Mouse (Mus musculus) lung, embryonic 15.5 days (tissue): ENCODE measurements around the gene Cntnap5b. TPM values are rescaled to one million over a fixed set of nuclear protein-coding genes. Genes with fewer than 3 reads are reported as not detected.
"Not testable (repeated sequence)": the region's sequence is repeated elsewhere in the genome, so short reads cannot be mapped to it uniquely, and the experiment has no call there.

Experiments used
- ATAC-seq: fragments of 200-750 bp; cut with Nextera tagmentation; 2 replicates; pipeline ENCODE4 v1.8.0; 2017; ENCODE audit warnings: moderate number of reproducible peaks, borderline replicate concordance; ENCODE audit not compliant: low FRiP score, low TSS enrichment; ENCODE audit errors: extremely low read depth
- H3K27ac ChIP-seq: fragments of 300-500 bp; sonication (generic); 2 replicates; pipeline ENCODE4 v1.5.1; 2015; ENCODE audit warnings: moderate library complexity, mild to moderate bottlenecking, inconsistent platforms
- H3K27me3 ChIP-seq: fragments of 300-500 bp; sonication (generic); 2 replicates; pipeline ENCODE4 v1.6.1; 2015; ENCODE audit warnings: inconsistent platforms
- H3K36me3 ChIP-seq: fragments of 300-500 bp; sonication (generic); 2 replicates; pipeline ENCODE4 v1.6.1; 2015; ENCODE audit warnings: inconsistent platforms
- H3K4me1 ChIP-seq: fragments of 300-500 bp; sonication (generic); 2 replicates; pipeline ENCODE4 v1.6.1; 2015; ENCODE audit warnings: inconsistent platforms
- H3K4me2 ChIP-seq: fragments of 300-500 bp; sonication (generic); 2 replicates; pipeline ENCODE4 v1.6.1; 2015; ENCODE audit warnings: inconsistent platforms, mild to moderate bottlenecking, moderate library complexity
- H3K4me3 ChIP-seq: fragments of 300-500 bp; sonication (generic); 2 replicates; pipeline ENCODE4 v1.5.1; 2015; ENCODE audit warnings: mild to moderate bottlenecking, inconsistent platforms
- H3K9ac ChIP-seq: fragments of 300-500 bp; sonication (generic); 2 replicates; pipeline ENCODE4 v1.6.1; 2015; ENCODE audit warnings: inconsistent platforms
- H3K9me3 ChIP-seq: fragments of 300-500 bp; sonication (generic); 2 replicates; pipeline ENCODE4 v1.6.1; 2016; ENCODE audit warnings: inconsistent platforms
- WGBS: fragments of 180-500 bp; shearing (Covaris S2); methylation state at CpG from one replicate; pipeline ENCODE4 v1.1.7; 2015; 5-methylcytosine and 5-hydroxymethylcytosine counted together
- polyA plus RNA-seq: library from polyadenylated mRNA; unstranded; fragments of >200 nt; fragmentation: Nextera tagmentation; extraction: Ambion mirVana; gene quantifications from 2 replicates; pipeline ENCODE4 v1.2.1, GENCODE M21; 2015

Cntnap5b gene
- polyA plus RNA-seq, 1 experiment from 2014 or later, result not detected

GRCm38 (mm10) chr1:100001226-100001625 lies 228.7 kb downstream of the Cntnap5b start:
- not testable (repeated sequence) for ATAC-seq, H3K9me3 ChIP-seq, H3K4me1 ChIP-seq, H3K4me2 ChIP-seq, H3K9ac ChIP-seq, H3K36me3 ChIP-seq, H3K27me3 ChIP-seq, H3K4me3 ChIP-seq, H3K27ac ChIP-seq
- WGBS, result 84% methylated on average over 4 of the region's 4 CpGs

GRCm38 (mm10) chr1:100006021-100006745 lies 233.6 kb downstream of the Cntnap5b start:
- 70% methylated on average over 5 of the region's 5 CpGs for whole genome bisulfite sequencing
- no peak for ATAC-seq
- no peak overlapping the region for H3K4me3 ChIP-seq

DNA sequence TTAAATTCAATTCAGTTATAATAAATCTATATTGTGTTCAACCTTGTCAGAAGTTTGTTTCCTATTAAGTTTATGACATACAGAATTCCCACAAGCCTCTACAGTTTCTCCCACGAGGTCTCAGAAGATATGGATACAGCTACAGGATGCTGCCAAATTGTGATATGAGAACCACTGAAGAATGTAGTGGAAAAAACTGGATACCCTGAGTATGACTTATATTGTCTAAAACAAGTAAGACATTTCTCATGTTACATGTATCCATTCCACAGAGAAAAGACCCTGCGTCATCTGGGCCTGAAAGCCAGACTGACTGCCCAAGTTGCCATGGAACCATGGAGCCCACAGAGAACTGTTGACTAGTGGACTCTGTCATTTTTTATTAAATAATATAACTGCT lies 269.2 kb downstream of the Cntnap5b start:
- no peaks in the 10 kb centered on the region for H3K27me3 ChIP-seq
- H3K4me2 ChIP-seq, result no peak overlapping the region

More at GRCm38 (mm10) chr1:100006021-100006745, 233.6 kb downstream of the Cntnap5b start:
- Histone ChIP-seq H3K4me1 (no peaks in the 10 kb centered on the region), H3K36me3 (no peaks in the 10 kb centered on the region), H3K27me3 (no peaks in the 10 kb centered on the region), H3K9me3 (no peaks in the 10 kb centered on the region), H3K27ac (no peak overlapping the region), H3K4me2 (no peak overlapping the region), H3K9ac (no peak overlapping the region)

DNA sequence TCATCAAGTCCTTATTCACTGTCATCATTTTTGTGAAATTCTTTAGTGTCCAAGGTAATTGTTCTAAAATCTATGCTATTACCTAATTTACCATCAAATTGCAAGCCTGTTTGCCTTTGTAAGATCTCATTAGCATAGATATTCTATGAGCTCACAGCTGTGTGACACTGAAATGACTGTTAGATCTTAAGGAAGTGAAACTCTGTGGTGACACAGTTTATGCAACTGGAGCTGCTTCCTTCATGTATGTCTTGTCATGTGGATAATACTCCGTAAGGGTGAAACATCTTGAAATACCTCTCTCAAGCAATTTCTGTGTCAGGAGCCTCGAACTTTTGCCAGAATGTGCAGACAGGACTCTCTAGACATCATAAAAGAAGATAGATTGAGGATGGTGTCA lies 307.2 kb downstream of the Cntnap5b start:
- no peak for ATAC-seq
- Histone ChIP-seq H3K4me3 (no peak overlapping the region), H3K4me2 (no peak overlapping the region), H3K9ac (no peak overlapping the region), H3K27ac (no peak overlapping the region), H3K4me1 (no peaks in the 10 kb centered on the region), H3K36me3 (no peaks in the 10 kb centered on the region), H3K27me3 (no peaks in the 10 kb centered on the region), H3K9me3 (no peaks in the 10 kb centered on the region)
- WGBS, result 50% methylated on average over 2 of the region's 2 CpGs

More for the DNA sequence above, 269.2 kb downstream of the Cntnap5b start:
- no peaks in the 10 kb centered on the region for H3K36me3 ChIP-seq
- 75% methylated on average over 2 of the region's 2 CpGs for WGBS
- no peak for ATAC-seq
- H3K9me3 ChIP-seq, result no peaks in the 10 kb centered on the region
- H3K27ac ChIP-seq, result no peak overlapping the region
- H3K4me3 ChIP-seq, result no peak overlapping the region
- no peak overlapping the region for H3K9ac ChIP-seq
- H3K4me1 ChIP-seq, result no peaks in the 10 kb centered on the region

- H3K4me3 ChIP-seq, result no peak overlapping the region
- no peaks in the 10 kb centered on the region for H3K9me3 ChIP-seq
- no peaks in the 10 kb centered on the region for H3K27me3 ChIP-seq
- no peak overlapping the region for H3K27ac ChIP-seq
- no peak overlapping the region for H3K9ac ChIP-seq
- no peak overlapping the region for H3K4me2 ChIP-seq
- ATAC-seq, result no peak
- no peaks in the 10 kb centered on the region for H3K36me3 ChIP-seq
- no peaks in the 10 kb centered on the region for H3K4me1 ChIP-seq
Observed at GRCm38 (mm10) chr1:100100516-100100915, 328.0 kb downstream of the Cntnap5b start.

DNA sequence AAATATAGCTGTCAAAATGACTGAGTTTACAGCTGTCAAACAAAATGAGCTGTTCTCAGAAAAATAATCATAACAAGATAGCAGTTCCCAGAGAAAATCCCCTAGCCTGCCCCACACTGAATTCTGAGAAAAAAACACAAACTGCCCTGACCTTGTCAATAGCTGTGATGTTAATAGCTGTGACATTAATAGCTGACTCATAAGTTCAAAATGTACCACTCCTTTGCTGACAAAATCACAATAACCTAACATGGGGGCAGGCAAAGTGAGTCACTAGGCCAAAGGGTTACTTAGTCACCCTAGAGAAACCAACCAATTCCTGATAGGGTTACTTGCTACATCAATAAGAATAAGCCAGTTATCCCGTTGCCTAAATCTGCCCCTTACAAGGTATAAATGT lies 328.5 kb downstream of the Cntnap5b start:
- Histone ChIP-seq H3K4me2 (no peak overlapping the region), H3K27ac (no peak overlapping the region), H3K4me3 (no peak overlapping the region), H3K27me3 (no peaks in the 10 kb centered on the region), H3K9ac (no peak overlapping the region), H3K4me1 (no peaks in the 10 kb centered on the region), H3K36me3 (no peaks in the 10 kb centered on the region), H3K9me3 (no peaks in the 10 kb centered on the region)
- ATAC-seq, result no peak
- WGBS, result 68% methylated on average over 1 of the region's 1 CpGs

GRCm38 (mm10) chr1:100104343-100104742 lies 331.8 kb downstream of the Cntnap5b start:
- H3K4me3 ChIP-seq, result no peak overlapping the region
- no peaks in the 10 kb centered on the region for H3K9me3 ChIP-seq
- no peaks in the 10 kb centered on the region for H3K27me3 ChIP-seq
- no peak for ATAC-seq
- no peaks in the 10 kb centered on the region for H3K4me1 ChIP-seq
- no peak overlapping the region for H3K4me2 ChIP-seq
- no peak overlapping the region for H3K27ac ChIP-seq
- 55% methylated on average over 2 of the region's 2 CpGs for WGBS
- H3K36me3 ChIP-seq, result no peaks in the 10 kb centered on the region
- no peak overlapping the region for H3K9ac ChIP-seq

GRCm38 (mm10) chr1:100122410-100122935 lies 349.9 kb downstream of the Cntnap5b start:
- no peak for ATAC-seq
- H3K4me1 ChIP-seq, result no peaks in the 10 kb centered on the region
- H3K4me3 ChIP-seq, result no peak overlapping the region
- no peak overlapping the region for H3K4me2 ChIP-seq
- no peak overlapping the region for H3K9ac ChIP-seq
- H3K9me3 ChIP-seq, result no peaks in the 10 kb centered on the region
- H3K27me3 ChIP-seq, result no peaks in the 10 kb centered on the region
- H3K36me3 ChIP-seq, result no peaks in the 10 kb centered on the region
- H3K27ac ChIP-seq, result no peak overlapping the region

DNA sequence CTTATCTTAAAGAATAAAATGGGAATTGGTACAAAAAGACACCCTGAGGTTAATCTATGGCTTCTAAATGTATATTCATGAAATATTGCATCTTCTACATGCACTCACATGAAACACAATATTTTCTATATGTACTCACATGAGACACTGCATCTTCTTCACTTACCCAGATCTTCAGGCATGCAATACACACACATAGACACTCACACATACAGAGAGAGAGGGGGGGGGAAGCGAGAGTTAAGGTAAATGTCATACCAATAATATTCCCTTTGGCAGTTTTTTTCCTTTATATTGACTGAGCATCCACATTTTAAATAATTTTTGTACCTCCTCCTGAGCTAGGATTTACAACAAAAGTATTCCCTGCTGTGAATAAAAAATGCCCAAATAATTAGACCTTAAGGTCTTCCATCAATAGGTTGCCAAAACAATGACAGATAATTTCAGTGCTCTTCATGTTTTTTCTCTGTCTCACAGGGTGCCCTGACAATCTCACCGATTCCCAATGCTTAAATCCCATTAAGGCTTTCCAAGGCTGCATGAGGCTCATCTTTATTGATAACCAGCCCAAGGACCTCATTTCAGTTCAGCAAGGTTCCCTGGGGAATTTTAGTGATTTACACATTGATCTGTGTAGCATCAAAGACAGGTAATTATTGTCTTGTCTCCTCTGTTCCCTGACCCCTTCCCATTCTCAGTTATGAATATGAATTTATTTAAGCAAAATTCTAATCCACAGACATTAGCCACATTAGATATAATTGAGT lies 391.2 kb downstream of the Cntnap5b start:
- H3K9me3 ChIP-seq, result no peaks in the 10 kb centered on the region
- no peak overlapping the region for H3K4me2 ChIP-seq
- no peaks in the 10 kb centered on the region for H3K36me3 ChIP-seq
- no peaks in the 10 kb centered on the region for H3K4me1 ChIP-seq
- no peak overlapping the region for H3K27ac ChIP-seq
- no peak for ATAC-seq
- WGBS, result 70% methylated on average over 2 of the region's 2 CpGs
- no peak overlapping the region for H3K4me3 ChIP-seq
- no peak overlapping the region for H3K9ac ChIP-seq
- H3K27me3 ChIP-seq, result no peaks in the 10 kb centered on the region

- Histone ChIP-seq H3K4me1 (no peaks in the 10 kb centered on the region), H3K27me3 (no peaks in the 10 kb centered on the region), H3K4me3 (no peak overlapping the region), H3K4me2 (no peak overlapping the region), H3K36me3 (no peaks in the 10 kb centered on the region), H3K9me3 (no peaks in the 10 kb centered on the region), H3K27ac (no peak overlapping the region), H3K9ac (no peak overlapping the region)
- ATAC-seq, result no peak
Observed at GRCm38 (mm10) chr1:100171566-100171965, 399.0 kb downstream of the Cntnap5b start.

DNA sequence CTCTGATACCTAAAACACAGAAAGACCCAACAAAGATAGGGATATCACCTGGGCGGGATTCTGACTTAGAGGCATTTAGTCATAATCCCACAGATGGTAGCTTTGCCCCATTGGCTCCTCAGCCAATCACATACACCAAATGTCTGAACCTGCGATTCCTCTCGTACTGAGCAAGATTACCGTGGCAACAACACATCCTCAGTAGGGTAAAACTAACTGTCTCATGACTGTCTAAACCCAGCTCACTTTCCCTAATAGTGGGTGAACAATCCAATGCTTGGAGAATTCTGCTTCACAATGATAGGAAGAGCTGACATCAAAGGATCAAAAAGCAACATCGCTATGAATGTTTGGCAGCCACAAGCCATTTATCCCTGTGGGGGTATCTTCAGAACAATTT lies 407.5 kb downstream of the Cntnap5b start:
- no peak overlapping the region for H3K4me3 ChIP-seq
- H3K4me1 ChIP-seq, result no peaks in the 10 kb centered on the region
- H3K9ac ChIP-seq, result no peak overlapping the region
- H3K9me3 ChIP-seq, result no peaks in the 10 kb centered on the region
- ATAC-seq, result peak; percentile 94
- H3K27me3 ChIP-seq, result no peaks in the 10 kb centered on the region
- no peak overlapping the region for H3K4me2 ChIP-seq
- no peak overlapping the region for H3K27ac ChIP-seq
- WGBS, result 73% methylated on average over 5 of the region's 5 CpGs
- H3K36me3 ChIP-seq, result no peaks in the 10 kb centered on the region

DNA sequence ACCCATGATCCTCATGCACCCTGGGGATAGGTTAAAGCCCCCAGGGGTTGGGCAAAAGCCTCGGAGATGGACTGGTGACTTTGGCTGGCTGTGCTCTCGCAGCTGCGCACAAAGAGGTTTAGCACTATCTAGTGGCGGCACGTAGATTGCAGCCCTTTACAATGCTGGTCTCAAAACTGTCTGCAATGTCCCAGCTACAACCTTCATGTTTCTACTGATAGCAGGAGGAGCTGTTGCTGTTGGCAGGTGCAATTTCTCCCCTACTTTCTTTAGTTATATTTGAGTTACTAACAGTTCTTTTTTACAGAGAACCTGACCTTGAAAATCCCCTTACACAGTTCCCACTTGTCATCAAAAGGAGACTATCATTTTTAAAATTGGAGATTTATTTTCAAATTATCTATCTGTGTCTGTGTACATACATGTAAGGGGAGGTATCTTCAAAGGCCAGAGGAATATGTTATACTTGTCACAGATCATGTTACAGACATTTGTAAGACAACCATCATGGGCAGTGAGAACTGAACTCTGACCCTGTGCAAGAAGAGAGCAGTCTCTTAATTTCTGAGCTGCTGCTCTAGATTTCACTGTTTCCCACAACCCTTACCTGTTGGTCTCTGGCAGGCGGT lies 459.5 kb downstream of the Cntnap5b start:
- 9% methylated on average over 5 of the region's 6 CpGs for WGBS
- H3K36me3 ChIP-seq, result no peaks in the 10 kb centered on the region
- no peak overlapping the region for H3K9ac ChIP-seq
- H3K4me1 ChIP-seq, result no peaks in the 10 kb centered on the region
- H3K27me3 ChIP-seq, result no peaks in the 10 kb centered on the region
- H3K9me3 ChIP-seq, result no peaks in the 10 kb centered on the region
- H3K27ac ChIP-seq, result no peak overlapping the region
- no peak; the same call in 1 of the 2 replicates for ATAC-seq
- H3K4me2 ChIP-seq, result no peak overlapping the region
- no peak overlapping the region for H3K4me3 ChIP-seq
